Mouse (Mus musculus): ENCODE measurements at regions not wholly inside any gene's neighbourhood (a gene's known extent, or its start where the extent isn't known, plus 50 kb on each side); places are given as distances from the start of the nearest gene placed in this dataset.

GRCm38 (mm10) chr17:47258296-47258695 is 110.4 kb upstream of the Mrps10 start:
- TF ChIP-seq TAL1 (IDR thresholded peaks at IDR 0.05; ENCODE audit: low read length) (no peak), GATA1 (IDR thresholded peaks at IDR 0.05; ENCODE audit: low read length) (no peak)
